Mouse (Mus musculus) heart, adult 2 months (tissue): ENCODE measurements at regions not wholly inside any gene's neighbourhood (a gene's known extent, or its start where the extent isn't known, plus 50 kb on each side); places are given as distances from the start of the nearest gene placed in this dataset.

Experiments
- CTCF ChIP-seq: fragments of 200-600 bp; IDR thresholded peaks from 2 replicates; pipeline ENCODE4 v1.8.1; 2022; ENCODE audit warnings: antibody characterized with exemption, mild to moderate bottlenecking, moderate library complexity
- EP300 ChIP-seq: fragments of 200-500 bp; IDR thresholded peaks from 2 replicates; pipeline ENCODE4 v1.6.1; 2011; ENCODE audit warnings: low read depth, low read length, control low read depth; ENCODE audit not compliant: insufficient read depth
- POLR2A ChIP-seq: fragments of 200-500 bp; IDR thresholded peaks from 2 replicates; pipeline ENCODE4 v1.6.1; 2011; ENCODE audit warnings: mild to moderate bottlenecking, low read depth, low read length, control low read depth; ENCODE audit not compliant: insufficient read depth

GRCm38 (mm10) chr5:116752941-116753340 lies 161.3 kb upstream of the Srrm4 start:
- no peak for TF ChIP-seq CTCF
- no peak for TF ChIP-seq POLR2A
- no peak for TF ChIP-seq EP300
